Mouse (Mus musculus) layer of hippocampus, adult 2 months (tissue): ENCODE data around the gene Fam76b. TPM values are rescaled to one million over a fixed set of nuclear protein-coding genes. Genes with fewer than 3 reads are reported as not detected.

Experiments used
- DNase-seq, 2 experiments: peaks; one replicate each; pipeline ENCODE4 v3.0.0; 2022; ENCODE audit warnings: low spot score in 2 of 2
- H3K27ac ChIP-seq: fragments of 200-600 bp; 2 replicates; pipeline ENCODE4 v1.8.1; 2022
- H3K4me3 ChIP-seq: fragments of 200-600 bp; 2 replicates; pipeline ENCODE4 v1.8.1; 2022; ENCODE audit warnings: mild to moderate bottlenecking
- CTCF ChIP-seq: fragments of 200-600 bp; conservative IDR thresholded peaks from 2 replicates; pipeline ENCODE4 v1.8.1; 2022; ENCODE audit warnings: antibody characterized with exemption, mild to moderate bottlenecking, moderate library complexity
- total RNA-seq, 2 experiments: library from RNA; stranded (reverse); gene quantifications; 2 replicates each; pipeline ENCODE4 v1.2.3; 2021

Fam76b gene
- total RNA-seq, 2 experiments from 2014 or later: 18.0 to 23.0 TPM

GRCm38 (mm10) chr9:13828087-13828441, 548 bp downstream of the Fam76b start:
- peak in 1 of 2 experiments; percentile 52 for DNase-seq
- Histone ChIP-seq H3K27ac (peak overlapping the region; percentile 94), H3K4me3 (peak overlapping the region; percentile 88)
- TF ChIP-seq CTCF: peak; percentile 43

GRCm38 (mm10) chr9:13835256-13835655, 7.7 kb downstream of the Fam76b start:
- no peak for DNase-seq
- TF ChIP-seq CTCF: no peak
- Histone ChIP-seq H3K27ac (peak overlapping the region; percentile 28; the same call in 1 of the 2 replicates), H3K4me3 (no peak overlapping the region)

GRCm38 (mm10) chr9:13836726-13837125, 9.2 kb downstream of the Fam76b start:
- no peak for TF ChIP-seq CTCF
- Histone ChIP-seq H3K27ac (no peak overlapping the region), H3K4me3 (no peak overlapping the region)
- no peak for DNase-seq

GRCm38 (mm10) chr9:13847591-13847990, 20.1 kb downstream of the Fam76b start:
- H3K27ac ChIP-seq: no peak overlapping the region
- DNase-seq: no peak
- no peak for TF ChIP-seq CTCF
- no peak overlapping the region for H3K4me3 ChIP-seq

- DNase-seq: peak; percentile 25 to 29
- no peak overlapping the region for H3K27ac ChIP-seq
- TF ChIP-seq CTCF: peak; percentile 79
- H3K4me3 ChIP-seq: no peak overlapping the region
These were observed 21.3 kb downstream of the Fam76b start for GRCm38 (mm10) chr9:13848481-13849480.

GRCm38 (mm10) chr9:13853876-13854275, 26.4 kb downstream of the Fam76b start:
- Histone ChIP-seq H3K27ac (no peak overlapping the region), H3K4me3 (no peak overlapping the region)
- no peak for TF ChIP-seq CTCF
- DNase-seq: no peak

GRCm38 (mm10) chr9:13856247-13856646, 28.7 kb downstream of the Fam76b start:
- Histone ChIP-seq H3K27ac (no peak overlapping the region), H3K4me3 (no peak overlapping the region)
- DNase-seq: no peak
- no peak for TF ChIP-seq CTCF

- Histone ChIP-seq H3K27ac (no peak overlapping the region), H3K4me3 (no peak overlapping the region)
- no peak for DNase-seq
- no peak for TF ChIP-seq CTCF
These were observed 29.3 kb downstream of the Fam76b start for GRCm38 (mm10) chr9:13856777-13857176.

GRCm38 (mm10) chr9:13867646-13868045, 40.1 kb downstream of the Fam76b start:
- no peak overlapping the region for H3K27ac ChIP-seq
- H3K4me3 ChIP-seq: no peak overlapping the region
- TF ChIP-seq CTCF: no peak
- DNase-seq: no peak

- TF ChIP-seq CTCF: no peak
- Histone ChIP-seq H3K27ac (no peak overlapping the region), H3K4me3 (no peak overlapping the region)
- DNase-seq: no peak
These were observed 44.1 kb downstream of the Fam76b start for GRCm38 (mm10) chr9:13871631-13872030.

GRCm38 (mm10) chr9:13874359-13874758, 46.8 kb downstream of the Fam76b start:
- Histone ChIP-seq H3K27ac (no peak overlapping the region), H3K4me3 (no peak overlapping the region)
- no peak for DNase-seq
- peak; percentile 68 for TF ChIP-seq CTCF

GRCm38 (mm10) chr9:13875340-13875739, 47.8 kb downstream of the Fam76b start:
- TF ChIP-seq CTCF: no peak
- no peak overlapping the region for H3K4me3 ChIP-seq
- H3K27ac ChIP-seq: no peak overlapping the region
- DNase-seq: no peak

- Histone ChIP-seq H3K27ac (no peak overlapping the region), H3K4me3 (no peak overlapping the region)
- no peak for TF ChIP-seq CTCF
- no peak for DNase-seq
These were observed 53.2 kb downstream of the Fam76b start for GRCm38 (mm10) chr9:13880761-13881160.

- Histone ChIP-seq H3K4me3 (no peak overlapping the region), H3K27ac (no peak overlapping the region)
- TF ChIP-seq CTCF: no peak
- no peak for DNase-seq
These were observed 55.0 kb downstream of the Fam76b start for GRCm38 (mm10) chr9:13882478-13882877.
